Mouse (Mus musculus): Measurements from ENCODE around the gene Golt1b. TPM values are rescaled to one million over a fixed set of nuclear protein-coding genes. Genes with fewer than 3 reads are reported as not detected.

Golt1b gene
- polyA plus RNA-seq (2012; rRNA removed; ENCODE audit: low replicate concordance): 3.2 and 9.8 TPM in 2 replicates

DNA sequence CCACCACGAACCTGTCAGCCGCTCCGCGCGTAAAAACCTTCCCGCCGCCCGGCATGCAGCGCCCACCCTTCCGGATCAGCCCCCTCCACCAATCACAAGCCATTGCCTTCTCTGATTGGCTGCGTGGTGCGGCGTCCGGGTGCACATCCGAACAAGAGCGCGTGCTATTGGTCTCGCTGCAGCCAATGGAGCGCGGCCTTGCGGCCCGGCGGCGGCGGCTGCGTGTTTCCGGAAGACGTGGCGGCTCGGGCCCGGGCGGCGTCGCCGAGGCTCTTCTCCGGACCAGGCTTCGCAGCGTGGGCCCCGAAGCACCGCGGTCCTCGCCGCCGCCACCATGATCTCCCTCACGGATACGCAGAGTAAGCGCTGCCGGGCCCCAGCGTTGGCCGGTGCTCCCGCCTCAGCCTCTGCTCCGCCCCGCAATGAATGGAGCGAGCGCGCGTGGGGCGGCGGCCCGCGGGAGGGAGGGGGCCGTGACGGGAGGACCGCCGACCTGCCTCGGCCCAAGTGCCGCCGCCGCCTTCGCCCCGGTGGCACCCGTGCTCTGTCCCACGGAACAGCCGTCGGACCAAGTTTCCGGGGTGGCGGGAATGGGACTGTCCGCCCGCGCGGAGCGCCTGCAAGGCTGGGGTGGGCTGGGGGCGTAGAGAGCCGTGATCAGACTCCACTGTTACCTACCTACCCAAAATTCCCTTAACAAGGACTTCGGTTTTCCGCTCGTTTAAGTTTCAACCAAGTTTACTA lies at the start of gene Golt1b, which contains the start of gene Recql:
Gene Golt1b (plus strand): TSS at position 211 of the 744 bp plus-strand sequence.
Gene Recql (minus strand): TSS at position 77 of the 744 bp plus-strand sequence.

DNA sequence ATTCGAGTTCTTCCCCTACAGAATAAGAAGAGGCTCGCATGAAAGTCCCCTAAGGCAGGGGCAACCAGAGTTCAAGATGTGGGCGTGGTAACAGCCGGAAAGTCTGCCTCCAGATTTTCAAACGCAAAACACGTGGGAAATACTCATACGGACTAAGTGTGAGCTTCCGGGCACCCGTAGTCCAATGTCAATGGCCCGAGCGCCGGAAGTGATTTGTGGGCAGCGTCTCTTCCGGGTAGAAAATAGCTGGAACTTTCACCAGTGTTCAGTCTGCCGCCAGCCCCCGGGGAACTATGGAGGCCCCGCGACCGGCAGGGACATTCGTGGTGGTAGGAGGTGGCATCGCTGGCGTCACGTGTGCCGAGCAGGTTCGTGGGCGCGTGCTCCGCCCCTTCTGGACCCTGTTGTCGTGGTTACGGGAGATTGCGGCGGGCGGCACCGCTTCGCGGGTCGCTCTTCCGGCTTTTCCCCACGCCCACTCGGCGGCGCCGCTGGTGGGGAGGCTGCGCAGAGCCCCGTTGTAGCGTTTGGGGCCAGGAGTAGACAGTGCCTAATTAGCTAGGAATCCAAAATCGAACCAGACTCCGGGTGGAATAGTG lies 41.5 kb upstream of the Golt1b start, which contains the start of gene Pyroxd1:
Gene Pyroxd1 (plus strand): TSS at position 215 of the 599 bp plus-strand sequence.

DNA sequence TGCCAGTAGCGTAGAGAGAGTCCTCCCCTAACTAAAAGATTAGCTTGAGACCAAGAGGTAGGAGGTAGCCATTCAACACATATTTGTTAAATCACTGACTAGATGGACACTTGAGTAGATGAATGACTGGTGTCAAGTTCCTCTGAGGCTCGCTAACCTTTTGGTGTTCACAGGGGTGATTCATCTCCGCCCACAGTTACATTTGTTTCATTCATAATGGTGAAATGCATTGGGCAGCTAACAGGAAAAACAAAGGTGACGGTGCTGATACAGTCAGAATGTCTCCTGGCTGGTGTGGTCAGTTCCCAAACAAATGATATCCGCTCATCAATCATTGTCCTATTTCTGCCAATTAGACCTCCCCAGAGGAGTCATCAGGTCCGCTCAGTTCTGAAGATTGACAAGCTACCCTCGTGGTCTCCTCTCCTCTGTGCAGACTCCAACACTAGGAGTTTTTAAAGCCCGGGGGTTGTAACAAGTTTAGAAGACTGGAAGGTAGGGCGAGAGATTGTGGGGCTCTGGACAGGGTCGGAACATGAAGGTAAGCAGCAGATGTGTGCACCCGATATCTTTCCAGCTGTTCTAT lies 26.0 kb downstream of the Golt1b start, which contains the start of gene Spx:
Gene Spx (plus strand): TSS at position 536 of the 586 bp plus-strand sequence.

Other genes with a start within 250 kb of the Golt1b start
- gene Slco1a6, start 178.7 kb upstream of the Golt1b start, polyA plus RNA-seq (2012; rRNA removed; ENCODE audit: low replicate concordance): not detected in 2 replicates
- not detected in 2 replicates for gene Iapp, start 88.8 kb upstream of the Golt1b start, polyA plus RNA-seq (2012; rRNA removed; ENCODE audit: low replicate concordance)
- 0.18 and 0.52 TPM in 2 replicates for gene Slco1a5, start 64.2 kb upstream of the Golt1b start, polyA plus RNA-seq (2012; rRNA removed; ENCODE audit: low replicate concordance)
- gene Pyroxd1, start 41.6 kb upstream of the Golt1b start, polyA plus RNA-seq (2012; rRNA removed; ENCODE audit: low replicate concordance): 3.9 and 5.0 TPM in 2 replicates
- 4.1 and 7.9 TPM in 2 replicates for gene Recql, start 134 bp upstream of the Golt1b start, polyA plus RNA-seq (2012; rRNA removed; ENCODE audit: low replicate concordance)
- gene Spx, start 26.2 kb downstream of the Golt1b start, polyA plus RNA-seq (2012; rRNA removed; ENCODE audit: low replicate concordance): 0.41 and 0.66 TPM in 2 replicates
- gene Gys2, start 85.9 kb downstream of the Golt1b start, polyA plus RNA-seq (2012; rRNA removed; ENCODE audit: low replicate concordance): 7.7 and 11.4 TPM in 2 replicates
- gene Ldhb, start 120.7 kb downstream of the Golt1b start, polyA plus RNA-seq (2012; rRNA removed; ENCODE audit: low replicate concordance): 45.7 and 188 TPM in 2 replicates
- gene Kcnj8, start 184.4 kb downstream of the Golt1b start, polyA plus RNA-seq (2012; rRNA removed; ENCODE audit: low replicate concordance): 16.7 and 22.0 TPM in 2 replicates